Mouse (Mus musculus) heart, embryonic 15.5 days (tissue): ENCODE measurements around the gene Gm49388. TPM values are rescaled to one million over a fixed set of nuclear protein-coding genes. Genes with fewer than 3 reads are reported as not detected.
A peak's percentile ranks its signal among the peaks of the same experiment; 100 is the strongest.
"Not testable (repeated sequence)": the region's sequence is repeated elsewhere in the genome, so short reads cannot be mapped to it uniquely, and the experiment has no call there.

ENCODE experiments used
- ATAC-seq: fragments of 200-750 bp; cut with Nextera tagmentation; replicated peaks from 2 replicates; pipeline ENCODE4 v1.8.0; 2017; ENCODE audit warnings: low read depth, moderate TSS enrichment; ENCODE audit not compliant: insufficient number of reproducible peaks, insufficient read depth, low FRiP score
- H3K27ac ChIP-seq: fragments of 300-500 bp; sonication (generic); 2 replicates; pipeline ENCODE4 v1.5.1; 2015; ENCODE audit warnings: mild to moderate bottlenecking, inconsistent platforms
- H3K27me3 ChIP-seq: fragments of 300-500 bp; sonication (generic); 2 replicates; pipeline ENCODE4 v1.6.1; 2015; ENCODE audit warnings: inconsistent platforms
- H3K36me3 ChIP-seq: fragments of 300-500 bp; sonication (generic); 2 replicates; pipeline ENCODE4 v1.6.1; 2015; ENCODE audit warnings: mild to moderate bottlenecking, inconsistent platforms
- H3K4me1 ChIP-seq: fragments of 300-500 bp; sonication (generic); replicated peaks from 2 replicates; pipeline ENCODE4 v1.6.1; 2015; ENCODE audit warnings: inconsistent platforms
- H3K4me2 ChIP-seq: fragments of 300-500 bp; sonication (generic); 2 replicates; pipeline ENCODE4 v1.6.1; 2015; ENCODE audit warnings: inconsistent platforms, mild to moderate bottlenecking, moderate library complexity
- H3K4me3 ChIP-seq: fragments of 300-500 bp; sonication (generic); 2 replicates; pipeline ENCODE4 v1.5.1; 2015; ENCODE audit warnings: mild to moderate bottlenecking, inconsistent platforms
- H3K9ac ChIP-seq: fragments of 300-500 bp; sonication (generic); 2 replicates; pipeline ENCODE4 v1.6.1; 2015; ENCODE audit warnings: mild to moderate bottlenecking, inconsistent platforms
- H3K9me3 ChIP-seq: fragments of 300-500 bp; sonication (generic); replicated peaks from 2 replicates; pipeline ENCODE4 v1.6.1; 2016; ENCODE audit warnings: inconsistent platforms
- WGBS: fragments of 180-500 bp; shearing (Covaris S2); methylation state at CpG from one replicate; pipeline ENCODE4 v1.1.7; 2015; ENCODE audit warnings: mixed read lengths; 5-methylcytosine and 5-hydroxymethylcytosine counted together
- polyA plus RNA-seq: library from polyadenylated mRNA; unstranded; fragments of >200 nt; fragmentation: Nextera tagmentation; extraction: Ambion mirVana; gene quantifications from 2 replicates; pipeline ENCODE4 v1.2.1, GENCODE M21; 2015

The Gm49388 gene
- polyA plus RNA-seq, 1 experiment from 2014 or later, result not detected

DNA sequence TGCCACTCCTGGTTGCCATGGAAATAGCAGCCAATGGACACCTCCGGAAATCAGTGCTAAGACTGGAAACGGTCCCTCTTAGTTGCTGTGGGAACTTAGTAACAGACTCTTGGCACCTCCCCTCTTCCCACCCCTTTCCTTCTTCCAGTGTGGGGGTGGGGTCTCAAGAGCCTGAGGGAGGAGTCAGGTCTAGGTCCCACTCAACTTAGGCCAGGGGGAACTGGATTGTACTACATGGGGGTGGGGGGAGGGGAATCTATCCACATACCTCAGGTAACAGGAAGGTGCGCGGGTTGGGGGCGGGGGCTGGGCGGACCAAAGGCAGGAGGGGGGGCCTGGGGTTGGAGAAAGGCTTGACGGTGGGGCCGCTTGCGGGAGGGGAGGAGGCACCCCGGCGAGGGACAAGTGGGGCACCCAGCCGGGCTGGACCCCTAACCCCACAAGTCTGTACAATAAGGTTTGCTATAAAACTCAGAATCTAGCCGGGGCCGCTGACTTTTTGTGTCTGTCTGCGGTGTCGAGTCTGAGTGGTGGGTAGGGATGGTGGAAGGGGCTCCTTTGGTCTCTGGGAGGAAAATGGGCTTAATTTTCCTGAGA lies 16.3 kb upstream of the Gm49388 start:
- ATAC-seq, result peak; percentile 84
- no peaks in the 10 kb centered on the region for H3K27me3 ChIP-seq
- H3K9ac ChIP-seq, result peak overlapping the region; percentile 91
- H3K4me2 ChIP-seq, result peak overlapping the region; percentile 97
- peak overlapping the region; percentile 83 for H3K4me3 ChIP-seq
- WGBS, result 4% methylated on average over 16 of the region's 16 CpGs
- H3K9me3 ChIP-seq, result no peaks in the 10 kb centered on the region
- peak overlapping the region; percentile 87 for H3K27ac ChIP-seq
- peaks cover 12% of the 10 kb centered on the region for H3K36me3 ChIP-seq
- peaks cover 33% of the 10 kb centered on the region for H3K4me1 ChIP-seq

DNA sequence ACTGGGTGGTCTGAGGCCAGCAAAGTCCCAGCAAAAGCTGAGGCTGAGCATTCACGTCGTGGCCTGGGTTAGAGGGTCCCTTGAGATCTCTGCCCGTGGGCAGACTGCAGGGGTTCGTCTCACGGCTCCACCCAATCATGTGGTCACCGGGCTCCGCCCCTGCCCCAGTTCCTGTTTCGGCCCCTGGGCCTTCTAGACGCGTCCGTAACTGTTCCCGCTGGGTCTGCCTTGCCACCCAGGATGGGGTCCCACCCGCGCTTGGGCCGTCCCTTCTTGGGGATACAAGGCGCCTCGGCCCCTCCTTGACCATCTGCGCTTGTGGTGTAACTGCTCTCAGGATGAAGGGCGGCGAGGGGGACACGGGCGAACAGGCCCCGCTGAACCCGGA lies 15.8 kb upstream of the Gm49388 start, which contains the start of gene Orai3:
Orai3 (plus strand) TSS at position 165 of the 388 bp plus-strand sequence.
- 0% methylated on average over 24 of the region's 24 CpGs for WGBS

DNA sequence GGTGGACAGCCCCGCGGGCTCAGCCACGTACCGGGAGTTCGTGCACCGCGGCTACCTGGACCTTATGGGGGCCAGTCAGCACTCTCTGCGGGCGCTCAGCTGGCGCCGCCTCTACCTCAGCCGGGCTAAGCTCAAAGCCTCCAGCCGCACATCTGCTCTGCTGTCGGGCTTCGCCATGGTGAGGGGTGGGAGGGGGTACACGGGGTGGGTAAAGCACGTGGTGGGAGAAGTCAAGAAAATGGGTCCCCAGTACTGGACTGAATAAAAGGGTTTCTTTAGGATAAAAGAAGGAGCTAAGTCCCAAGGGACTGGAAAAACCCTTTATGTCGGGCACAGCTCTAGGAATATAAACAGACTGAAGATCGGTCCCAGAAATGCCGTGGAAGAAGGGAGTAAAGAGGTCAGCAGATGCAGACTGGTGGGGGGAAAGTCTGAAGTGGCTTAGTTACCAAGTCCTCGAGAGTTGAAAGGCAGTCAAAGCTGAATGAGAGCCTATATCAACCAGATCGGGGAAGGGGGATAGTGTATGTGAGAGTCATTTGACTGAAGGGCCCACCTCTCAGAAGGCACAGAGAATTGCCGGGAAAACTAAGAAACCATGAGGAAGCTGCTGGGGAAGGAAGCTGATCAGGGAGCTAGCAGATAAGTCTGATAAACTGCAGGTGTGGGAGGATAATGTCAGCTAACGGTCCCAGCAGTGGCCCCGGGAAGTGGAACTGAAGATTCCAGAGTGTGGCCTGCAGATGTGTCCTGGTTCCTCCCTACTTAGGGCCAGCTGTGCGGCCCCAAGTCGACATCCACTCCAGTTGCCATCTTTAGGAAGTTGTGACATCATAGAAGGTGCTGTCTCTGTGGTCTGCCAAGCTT lies 15.1 kb upstream of the Gm49388 start:
- Histone ChIP-seq H3K27ac (peak overlapping the region; percentile 87), H3K4me3 (peak overlapping the region; percentile 83), H3K4me2 (peak overlapping the region; percentile 97), H3K9me3 (no peaks in the 10 kb centered on the region), H3K36me3 (peaks cover 4% of the 10 kb centered on the region; the same call in 1 of the 2 replicates), H3K9ac (peak overlapping the region; percentile 91), H3K27me3 (no peaks in the 10 kb centered on the region), H3K4me1 (peaks cover 35% of the 10 kb centered on the region)
- WGBS, result 2% methylated on average over 27 of the region's 27 CpGs
- peak; percentile 9; the same call in 1 of the 2 replicates for ATAC-seq

More for the DNA sequence above, 15.8 kb upstream of the Gm49388 start, which contains the start of gene Orai3:
- H3K27ac ChIP-seq, result peak within 1 kb of the TSS; percentile 87
- no peaks in the 10 kb centered on the region for H3K27me3 ChIP-seq
- peaks cover 10% of the 10 kb centered on the region; the same call in 1 of the 2 replicates for H3K36me3 ChIP-seq
- H3K4me1 ChIP-seq, result peaks cover 35% of the 10 kb centered on the region
- peak; percentile 85 for ATAC-seq
- H3K4me2 ChIP-seq, result peak within 1 kb of the TSS; percentile 97
- H3K9ac ChIP-seq, result peak within 1 kb of the TSS; percentile 91
- peak within 1 kb of the TSS; percentile 83 for H3K4me3 ChIP-seq
- no peaks in the 10 kb centered on the region for H3K9me3 ChIP-seq

DNA sequence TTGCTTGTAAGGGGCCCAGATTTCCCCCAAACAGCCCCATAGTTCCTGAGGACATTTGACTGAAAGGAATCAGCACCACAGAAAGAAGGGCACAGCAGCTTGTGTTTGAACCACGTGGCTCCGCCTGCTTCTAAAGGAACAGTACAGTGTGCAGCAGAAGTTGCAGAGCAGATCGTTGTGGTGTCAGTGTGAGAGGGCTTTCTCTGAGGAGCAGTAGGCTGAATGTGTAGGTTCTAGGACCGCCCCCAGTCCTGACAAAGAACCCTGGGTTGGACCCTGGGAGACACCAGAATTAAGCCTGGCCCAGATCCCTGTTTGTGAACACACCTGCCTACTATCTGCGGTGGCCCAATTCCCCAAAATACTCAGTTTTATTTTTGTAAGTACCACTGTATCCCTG lies 14.1 kb upstream of the Gm49388 start:
- no peak for ATAC-seq
- H3K4me2 ChIP-seq, result peak overlapping the region; percentile 97
- H3K27me3 ChIP-seq, result no peaks in the 10 kb centered on the region
- WGBS, result 67% methylated on average over 5 of the region's 5 CpGs
- no peaks in the 10 kb centered on the region; the same call in 1 of the 2 replicates for H3K36me3 ChIP-seq
- H3K9ac ChIP-seq, result no peak overlapping the region
- H3K9me3 ChIP-seq, result no peaks in the 10 kb centered on the region
- H3K4me1 ChIP-seq, result peaks cover 38% of the 10 kb centered on the region
- H3K27ac ChIP-seq, result no peak overlapping the region
- peak overlapping the region; percentile 83 for H3K4me3 ChIP-seq

DNA sequence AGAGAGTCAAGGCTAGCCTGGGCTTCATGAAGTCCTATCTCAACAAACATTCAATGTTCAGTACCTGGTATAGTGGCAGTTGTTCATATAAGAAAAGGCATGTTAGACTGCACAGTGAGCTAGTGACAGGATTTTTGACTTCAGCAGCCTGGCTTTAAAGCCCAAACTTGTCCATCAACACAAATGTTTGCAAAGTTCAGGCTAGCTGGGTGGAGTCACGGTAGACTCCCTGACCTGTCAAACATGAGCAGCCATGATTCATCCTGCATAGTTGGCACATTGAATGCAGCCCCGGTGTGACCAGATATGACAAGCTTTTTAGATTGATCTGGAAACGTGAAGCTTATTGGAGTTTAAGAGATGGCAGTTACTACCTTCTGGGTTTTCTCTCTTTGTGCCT lies 13.3 kb upstream of the Gm49388 start:
- no peak overlapping the region for H3K4me2 ChIP-seq
- no peak for ATAC-seq
- no peaks in the 10 kb centered on the region for H3K9me3 ChIP-seq
- 70% methylated on average over 3 of the region's 3 CpGs for WGBS
- H3K27me3 ChIP-seq, result no peaks in the 10 kb centered on the region
- peaks cover 38% of the 10 kb centered on the region for H3K4me1 ChIP-seq
- H3K27ac ChIP-seq, result no peak overlapping the region
- H3K36me3 ChIP-seq, result no peaks in the 10 kb centered on the region
- H3K4me3 ChIP-seq, result no peak overlapping the region
- H3K9ac ChIP-seq, result no peak overlapping the region

DNA sequence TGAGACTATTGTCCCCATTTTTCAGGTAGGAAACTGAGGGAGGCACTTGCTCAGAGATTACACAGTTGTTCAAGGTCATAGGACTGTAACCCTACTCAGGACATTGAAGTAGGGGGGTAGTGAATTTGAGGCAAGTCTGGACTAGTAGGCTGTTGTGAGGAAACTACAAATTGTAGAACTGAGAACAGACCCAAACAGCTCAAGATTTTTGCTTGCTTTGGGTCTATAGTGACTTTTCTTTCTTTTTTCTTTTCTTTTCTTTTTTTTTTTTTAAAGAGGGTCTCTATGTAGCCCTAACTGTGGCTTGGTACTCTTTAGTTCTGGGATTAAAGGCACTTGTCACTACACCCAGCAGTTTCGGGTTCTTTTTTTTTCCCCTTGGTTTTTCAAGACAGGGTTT lies 12.9 kb upstream of the Gm49388 start:
- Histone ChIP-seq H3K36me3 (no peaks in the 10 kb centered on the region), H3K27ac (no peak overlapping the region), H3K4me2 (no peak overlapping the region), H3K27me3 (no peaks in the 10 kb centered on the region), H3K4me1 (peaks cover 38% of the 10 kb centered on the region), H3K4me3 (no peak overlapping the region), H3K9ac (no peak overlapping the region), H3K9me3 (no peaks in the 10 kb centered on the region)
- ATAC-seq, result no peak
- 77% methylated on average over 1 of the region's 1 CpGs for WGBS

DNA sequence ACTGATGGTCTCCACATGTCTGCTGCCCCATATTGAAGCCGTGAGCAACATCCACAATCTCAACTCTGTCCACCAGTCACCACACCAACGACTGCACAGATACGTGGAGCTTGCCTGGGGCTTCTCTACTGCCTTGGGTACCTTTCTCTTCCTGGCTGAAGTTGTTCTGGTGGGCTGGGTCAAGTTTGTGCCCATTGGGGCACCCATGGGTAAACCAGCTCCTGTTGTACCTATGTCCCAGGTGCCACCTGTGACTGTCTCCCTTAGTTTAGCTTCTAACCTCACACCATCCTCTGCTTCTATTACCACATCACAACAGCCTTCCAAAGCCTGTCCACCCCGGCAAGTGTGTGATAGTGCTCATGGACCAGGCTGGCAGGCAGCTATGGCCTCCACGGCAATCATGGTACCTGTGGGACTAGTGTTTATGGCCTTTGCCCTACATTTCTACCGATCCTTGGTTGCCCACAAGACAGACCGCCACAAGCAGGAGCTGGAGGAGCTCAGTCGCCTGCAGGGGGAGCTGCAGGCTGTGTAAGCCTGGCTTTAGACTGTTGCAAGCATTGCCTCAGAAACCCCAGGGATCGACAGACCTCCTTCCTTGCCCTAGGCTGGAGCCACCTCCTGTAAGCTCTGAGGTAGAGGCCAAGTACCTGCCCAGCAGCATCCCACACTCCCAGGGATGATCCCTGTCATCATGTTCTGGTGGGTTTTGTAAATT lies 11.6 kb upstream of the Gm49388 start:
- WGBS, result 43% methylated on average over 9 of the region's 9 CpGs
- no peak overlapping the region for H3K9ac ChIP-seq

DNA sequence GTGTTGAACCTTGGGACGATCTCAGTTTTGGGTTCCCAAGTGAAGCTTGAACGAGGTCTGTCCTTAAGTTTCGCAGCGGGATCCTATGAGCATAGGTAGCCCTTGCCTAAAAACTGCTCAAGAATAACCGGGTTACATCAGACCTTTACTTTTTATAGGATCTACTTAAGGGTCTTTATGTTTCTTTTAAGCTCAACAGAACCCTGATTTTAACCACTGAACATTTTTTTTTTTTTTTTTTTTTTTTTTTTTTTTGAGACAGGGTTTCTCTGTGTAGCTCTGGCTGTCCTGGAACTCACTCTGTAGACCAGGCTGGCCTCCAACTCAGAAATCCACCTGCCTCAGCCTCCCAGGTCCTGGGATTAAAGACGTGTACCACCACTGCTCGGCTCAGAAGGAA lies 9.6 kb upstream of the Gm49388 start:
- H3K4me1 ChIP-seq, result peaks cover 29% of the 10 kb centered on the region
- ATAC-seq, result not testable (repeated sequence)
- whole genome bisulfite sequencing, result 75% methylated on average over 7 of the region's 7 CpGs

More for the DNA sequence above, 11.6 kb upstream of the Gm49388 start:
- peaks cover 42% of the 10 kb centered on the region for H3K4me1 ChIP-seq
- H3K9me3 ChIP-seq, result no peaks in the 10 kb centered on the region
- H3K36me3 ChIP-seq, result 0 out of 2 replicates have a peak, but pooled peaks cover 3% of the 10 kb centered on the region
- H3K27ac ChIP-seq, result no peak overlapping the region
- H3K27me3 ChIP-seq, result no peaks in the 10 kb centered on the region
- no peak for ATAC-seq
- no peak overlapping the region for H3K4me2 ChIP-seq
- H3K4me3 ChIP-seq, result no peak overlapping the region

DNA sequence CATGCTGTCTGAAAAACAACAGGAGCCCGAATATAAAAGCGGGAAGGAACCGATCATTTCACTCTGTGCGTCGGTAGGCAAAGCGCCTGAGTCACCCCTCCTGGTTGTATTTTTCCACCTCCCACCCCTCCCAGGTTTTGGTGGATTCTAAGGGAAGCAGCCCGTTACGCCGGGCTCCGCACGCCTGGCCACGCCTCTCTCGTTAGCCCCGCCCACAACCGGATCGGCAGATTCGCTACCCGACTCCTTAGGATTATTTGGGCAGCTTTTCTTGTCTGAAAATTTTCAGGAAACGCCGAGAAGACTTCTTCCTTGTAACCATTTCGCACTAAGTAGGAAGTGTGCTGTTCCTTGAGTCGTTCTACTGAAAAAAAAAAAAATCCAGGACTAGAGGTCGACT lies 9.0 kb upstream of the Gm49388 start, which contains the start of gene Setd1a:
Setd1a (plus strand) TSS at position 245 of the 400 bp plus-strand sequence.
- WGBS, result 0% methylated on average over 23 of the region's 23 CpGs
- H3K4me1 ChIP-seq, result peaks cover 23% of the 10 kb centered on the region
- peak within 1 kb of the TSS; percentile 97 for H3K27ac ChIP-seq
- no peaks in the 10 kb centered on the region for H3K27me3 ChIP-seq
- H3K9me3 ChIP-seq, result no peaks in the 10 kb centered on the region
- H3K36me3 ChIP-seq, result peaks cover 29% of the 10 kb centered on the region
- ATAC-seq, result peak; percentile 63
- peak within 1 kb of the TSS; percentile 65 for H3K4me3 ChIP-seq
- H3K4me2 ChIP-seq, result peak within 1 kb of the TSS; percentile 77
- H3K9ac ChIP-seq, result peak within 1 kb of the TSS; percentile 73

More for the DNA sequence above, 9.6 kb upstream of the Gm49388 start:
- Histone ChIP-seq H3K36me3 (peaks cover 23% of the 10 kb centered on the region), H3K4me3 (peak overlapping the region; percentile 65), H3K9ac (peak overlapping the region; percentile 73), H3K27ac (peak overlapping the region; percentile 97), H3K4me2 (peak overlapping the region; percentile 77)
- H3K9me3 ChIP-seq, H3K27me3 ChIP-seq: not testable (repeated sequence)

DNA sequence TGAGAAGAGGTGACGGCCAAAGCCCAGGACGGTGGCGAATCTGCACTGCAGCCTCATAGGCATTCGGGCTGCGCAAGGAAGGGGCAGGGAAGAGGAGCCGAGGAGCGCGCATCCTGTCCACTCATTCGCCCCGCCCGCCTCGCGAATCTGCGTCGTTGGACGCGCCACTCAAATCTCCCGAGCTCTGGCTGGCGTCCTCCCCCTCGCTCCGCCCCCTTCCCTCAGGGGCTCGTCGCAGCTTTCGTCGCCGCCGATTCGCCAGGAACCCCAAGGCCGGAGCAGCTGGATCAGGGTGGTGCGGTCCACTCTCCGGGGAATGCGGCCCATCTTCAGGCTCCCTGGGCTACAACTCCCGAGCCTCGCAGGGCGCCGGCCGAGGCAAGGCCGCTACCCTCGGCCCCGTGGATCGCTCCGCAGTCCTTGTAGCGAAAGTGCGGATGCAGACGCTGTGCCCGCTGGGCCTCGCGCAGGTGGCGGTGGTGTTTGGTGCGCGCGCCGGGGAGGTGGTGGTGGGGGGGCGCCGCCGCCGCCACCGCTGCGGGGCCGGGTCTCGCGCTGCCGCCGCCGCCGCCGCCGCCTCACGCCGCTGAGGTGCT lies 8.4 kb upstream of the Gm49388 start:
- peak overlapping the region; percentile 97 for H3K27ac ChIP-seq
- ATAC-seq, result peak; percentile 93
- H3K27me3 ChIP-seq, result no peaks in the 10 kb centered on the region
- under 1% methylated on average over 66 of the region's 70 CpGs for WGBS
- H3K9ac ChIP-seq, result peak overlapping the region; percentile 73
- H3K4me3 ChIP-seq, result peak overlapping the region; percentile 65
- H3K4me1 ChIP-seq, result peaks cover 23% of the 10 kb centered on the region
- no peaks in the 10 kb centered on the region for H3K9me3 ChIP-seq
- H3K4me2 ChIP-seq, result peak overlapping the region; percentile 77
- H3K36me3 ChIP-seq, result peaks cover 34% of the 10 kb centered on the region
